Mouse (Mus musculus) C2C12 (cell line): ENCODE data around the gene Ovgp1. TPM values are rescaled to one million over a fixed set of nuclear protein-coding genes. Genes with fewer than 3 reads are reported as not detected.

Source experiments
- H3K27me3 ChIP-seq: one replicate; pipeline ENCODE4 v1.6.1; 2011; ENCODE audit not compliant: control insufficient read depth, insufficient read depth, insufficient read length
- H3K36me3 ChIP-seq: one replicate; pipeline ENCODE4 v1.6.1; 2011; ENCODE audit not compliant: control insufficient read depth, insufficient read depth
- H3K4me3 ChIP-seq: one replicate; pipeline ENCODE4 v1.5.1; 2011; ENCODE audit warnings: mild to moderate bottlenecking, control low read depth; ENCODE audit not compliant: poor library complexity, insufficient read depth, severe bottlenecking
- H3K79me2 ChIP-seq: one replicate; pipeline ENCODE4 v1.6.1; 2011; ENCODE audit not compliant: control insufficient read depth, insufficient read depth
- H3K79me3 ChIP-seq: one replicate; pipeline ENCODE4 v1.6.1; 2011; ENCODE audit warnings: low read depth, control low read depth
- H3ac ChIP-seq: one replicate; pipeline ENCODE3; 2011; ENCODE audit warnings: low read depth; ENCODE audit not compliant: control insufficient read depth, insufficient read length
- CEBPB ChIP-seq: IDR thresholded peaks from one replicate; pipeline ENCODE4 v1.6.1; 2011; ENCODE audit warnings: low read depth, mild to moderate bottlenecking, control low read depth, moderate library complexity
- CTCF ChIP-seq: IDR thresholded peaks from one replicate; pipeline ENCODE4 v1.5.1; 2011; ENCODE audit not compliant: control insufficient read depth, insufficient read depth, insufficient read length
- FOSL1 ChIP-seq: IDR thresholded peaks from one replicate; pipeline ENCODE4 v1.8.0; 2011; ENCODE audit warnings: mild to moderate bottlenecking, low read length; ENCODE audit not compliant: poor library complexity, insufficient read depth, severe bottlenecking
- MAX ChIP-seq: IDR thresholded peaks from one replicate; pipeline ENCODE4 v1.6.1; 2011; ENCODE audit warnings: mild to moderate bottlenecking, control low read depth
- MYOD1 ChIP-seq: IDR thresholded peaks from one replicate; pipeline ENCODE4 v1.6.1; 2011; ENCODE audit warnings: low read depth; ENCODE audit not compliant: control insufficient read depth, insufficient read length
- MYOG ChIP-seq: IDR thresholded peaks from one replicate; pipeline ENCODE4 v1.6.1; 2011; ENCODE audit not compliant: control insufficient read depth, insufficient read length; ENCODE audit errors: extremely low read depth
- USF1 ChIP-seq: IDR thresholded peaks from one replicate; pipeline ENCODE4 v1.6.1; 2011; ENCODE audit warnings: low read depth, mild to moderate bottlenecking, control low read depth, moderate library complexity
- polyA plus RNA-seq: library from polyadenylated mRNA; unstranded; fragments of >200 nt; fragmentation: generic; extraction: Trizol; gene quantifications from one replicate; pipeline ENCODE4 v1.2.1, GENCODE M21; 2012; ENCODE audit warnings: missing spikeins

Ovgp1 gene
- polyA plus RNA-seq, 1 experiment: 0.25 TPM

GRCm38 (mm10) chr3:105957235-105957634 is 16.3 kb upstream of the Ovgp1 start:
- H3K27me3 ChIP-seq: no peaks in the 10 kb centered on the region
- H3ac ChIP-seq: no peak overlapping the region
- peaks cover 93% of the 10 kb centered on the region for H3K79me2 ChIP-seq
- H3K79me3 ChIP-seq: peaks cover 59% of the 10 kb centered on the region
- H3K36me3 ChIP-seq: peaks cover 80% of the 10 kb centered on the region
- H3K4me3 ChIP-seq: no peak overlapping the region
- no peak for TF ChIP-seq USF1
- TF ChIP-seq MYOG: no peak
- no peak for TF ChIP-seq CEBPB
- TF ChIP-seq MAX: no peak
- TF ChIP-seq FOSL1: no peak
- TF ChIP-seq MYOD1: no peak
- no peak for TF ChIP-seq CTCF

GRCm38 (mm10) chr3:105958204-105958603 is 15.3 kb upstream of the Ovgp1 start:
- Histone ChIP-seq H3K27me3 (no peaks in the 10 kb centered on the region), H3K79me3 (peaks cover 62% of the 10 kb centered on the region), H3K79me2 (peaks cover 98% of the 10 kb centered on the region), H3K36me3 (peaks cover 80% of the 10 kb centered on the region), H3ac (peak overlapping the region; percentile 99), H3K4me3 (peak overlapping the region; percentile 99)
- TF ChIP-seq MYOD1 (no peak), FOSL1 (no peak), CTCF (no peak), MYOG (no peak), CEBPB (no peak), USF1 (no peak), MAX (no peak)

GRCm38 (mm10) chr3:105958974-105959580 is 14.4 kb upstream of the Ovgp1 start, which contains the start of gene Wdr77:
Gene Wdr77 (plus strand): TSS chr3:105959369.
- TF ChIP-seq MAX: peak; percentile 93
- TF ChIP-seq USF1: peak; percentile 64
- no peak for TF ChIP-seq MYOG
- H3K36me3 ChIP-seq: peaks cover 80% of the 10 kb centered on the region
- H3K79me2 ChIP-seq: peaks cover 97% of the 10 kb centered on the region
- H3K4me3 ChIP-seq: peak within 1 kb of the TSS; percentile 99
- peaks cover 65% of the 10 kb centered on the region for H3K79me3 ChIP-seq
- H3ac ChIP-seq: peak within 1 kb of the TSS; percentile 100
- H3K27me3 ChIP-seq: no peaks in the 10 kb centered on the region

GRCm38 (mm10) chr3:105959585-105959984 is 13.9 kb upstream of the Ovgp1 start:
- Histone ChIP-seq H3ac (peak overlapping the region; percentile 100), H3K27me3 (no peaks in the 10 kb centered on the region), H3K4me3 (peak overlapping the region; percentile 99), H3K79me2 (peaks cover 97% of the 10 kb centered on the region), H3K36me3 (peaks cover 80% of the 10 kb centered on the region), H3K79me3 (peaks cover 65% of the 10 kb centered on the region)
- TF ChIP-seq FOSL1 (no peak), CEBPB (no peak), CTCF (no peak), USF1 (no peak), MYOG (no peak), MYOD1 (no peak), MAX (no peak)

GRCm38 (mm10) chr3:105959999-105960398 is 13.5 kb upstream of the Ovgp1 start, which contains the start of gene Atp5f1:
Gene Atp5f1 (minus strand): TSS chr3:105960099.
- no peaks in the 10 kb centered on the region for H3K27me3 ChIP-seq
- H3K79me2 ChIP-seq: peaks cover 95% of the 10 kb centered on the region
- H3ac ChIP-seq: peak within 1 kb of the TSS; percentile 100
- peaks cover 80% of the 10 kb centered on the region for H3K36me3 ChIP-seq
- H3K79me3 ChIP-seq: peaks cover 65% of the 10 kb centered on the region
- TF ChIP-seq USF1: no peak
- TF ChIP-seq MYOG: no peak
- TF ChIP-seq CEBPB: no peak
- no peak for TF ChIP-seq MAX
- no peak for TF ChIP-seq CTCF
- TF ChIP-seq FOSL1: no peak
- no peak for TF ChIP-seq MYOD1
- H3K4me3 ChIP-seq: peak within 1 kb of the TSS; percentile 99

- Histone ChIP-seq H3K36me3 (peaks cover 80% of the 10 kb centered on the region), H3K79me2 (peaks cover 90% of the 10 kb centered on the region), H3ac (no peak overlapping the region), H3K4me3 (no peak overlapping the region), H3K79me3 (peaks cover 65% of the 10 kb centered on the region), H3K27me3 (no peaks in the 10 kb centered on the region)
- no peak for TF ChIP-seq USF1
- no peak for TF ChIP-seq MAX
- no peak for TF ChIP-seq MYOD1
- no peak for TF ChIP-seq CEBPB
- no peak for TF ChIP-seq CTCF
- TF ChIP-seq FOSL1: no peak
- no peak for TF ChIP-seq MYOG
Observed at GRCm38 (mm10) chr3:105960700-105961099, 12.8 kb upstream of the Ovgp1 start.
